Mouse (Mus musculus) C2C12 (cell line): Measurements from ENCODE around the gene Fermt2. TPM values are rescaled to one million over a fixed set of nuclear protein-coding genes. Genes with fewer than 3 reads are reported as not detected.

Source experiments
- H3K27me3 ChIP-seq: one replicate; pipeline ENCODE4 v1.6.1; 2011; ENCODE audit not compliant: control insufficient read depth, insufficient read depth, insufficient read length
- H3K36me3 ChIP-seq: one replicate; pipeline ENCODE4 v1.6.1; 2011; ENCODE audit not compliant: control insufficient read depth, insufficient read depth
- H3K4me3 ChIP-seq: one replicate; pipeline ENCODE4 v1.5.1; 2011; ENCODE audit warnings: mild to moderate bottlenecking, control low read depth; ENCODE audit not compliant: poor library complexity, insufficient read depth, severe bottlenecking
- H3K79me2 ChIP-seq: one replicate; pipeline ENCODE4 v1.6.1; 2011; ENCODE audit not compliant: control insufficient read depth, insufficient read depth
- H3K79me3 ChIP-seq: one replicate; pipeline ENCODE4 v1.6.1; 2011; ENCODE audit warnings: low read depth, control low read depth
- H3ac ChIP-seq: one replicate; pipeline ENCODE3; 2011; ENCODE audit warnings: low read depth; ENCODE audit not compliant: control insufficient read depth, insufficient read length
- CEBPB ChIP-seq: IDR thresholded peaks from one replicate; pipeline ENCODE4 v1.6.1; 2011; ENCODE audit warnings: low read depth, mild to moderate bottlenecking, control low read depth, moderate library complexity
- CTCF ChIP-seq: IDR thresholded peaks from one replicate; pipeline ENCODE4 v1.5.1; 2011; ENCODE audit not compliant: control insufficient read depth, insufficient read depth, insufficient read length
- FOSL1 ChIP-seq: IDR thresholded peaks from one replicate; pipeline ENCODE4 v1.8.0; 2011; ENCODE audit warnings: mild to moderate bottlenecking, low read length; ENCODE audit not compliant: poor library complexity, insufficient read depth, severe bottlenecking
- MAX ChIP-seq: IDR thresholded peaks from one replicate; pipeline ENCODE4 v1.6.1; 2011; ENCODE audit warnings: mild to moderate bottlenecking, control low read depth
- MYOD1 ChIP-seq: IDR thresholded peaks from one replicate; pipeline ENCODE4 v1.6.1; 2011; ENCODE audit warnings: low read depth; ENCODE audit not compliant: control insufficient read depth, insufficient read length
- MYOG ChIP-seq: IDR thresholded peaks from one replicate; pipeline ENCODE4 v1.6.1; 2011; ENCODE audit not compliant: control insufficient read depth, insufficient read length; ENCODE audit errors: extremely low read depth
- USF1 ChIP-seq: IDR thresholded peaks from one replicate; pipeline ENCODE4 v1.6.1; 2011; ENCODE audit warnings: low read depth, mild to moderate bottlenecking, control low read depth, moderate library complexity
- polyA plus RNA-seq: library from polyadenylated mRNA; unstranded; fragments of >200 nt; fragmentation: generic; extraction: Trizol; gene quantifications from one replicate; pipeline ENCODE4 v1.2.1, GENCODE M21; 2012; ENCODE audit warnings: missing spikeins

The Fermt2 gene
- polyA plus RNA-seq, 1 experiment = 40.9 TPM

- Histone ChIP-seq H3K79me2 (no peaks in the 10 kb centered on the region), H3K36me3 (no peaks in the 10 kb centered on the region), H3ac (no peak overlapping the region), H3K79me3 (no peaks in the 10 kb centered on the region), H3K4me3 (no peak overlapping the region), H3K27me3 (no peaks in the 10 kb centered on the region)
- TF ChIP-seq MAX (peak; percentile 11), CEBPB (no peak), FOSL1 (peak; percentile 45), USF1 (no peak), CTCF (no peak), MYOG (no peak), MYOD1 (no peak)
Measured at GRCm38 (mm10) chr14:45561681-45562080, 31.8 kb upstream of the Fermt2 start.

DNA sequence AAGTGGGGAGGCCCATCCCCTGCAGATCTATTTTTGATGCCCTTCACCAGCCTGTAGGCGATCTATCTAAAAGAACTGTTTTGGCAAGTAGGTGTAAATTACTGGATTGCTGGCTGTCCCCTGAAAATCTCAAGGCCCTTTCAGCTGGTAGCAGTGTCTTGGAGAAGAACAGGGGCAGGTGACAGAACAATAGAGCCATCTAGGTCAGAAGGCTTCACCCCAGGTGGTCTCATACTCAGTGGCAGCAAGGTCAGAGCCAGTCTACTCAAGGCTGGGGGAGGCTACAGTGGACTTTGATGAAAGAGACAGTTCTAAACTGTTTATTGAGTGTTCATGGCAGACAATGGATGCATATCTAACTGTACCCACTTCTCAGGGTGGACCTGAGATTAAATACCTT lies 29.1 kb upstream of the Fermt2 start:
- Histone ChIP-seq H3K79me2 (no peaks in the 10 kb centered on the region), H3K27me3 (no peaks in the 10 kb centered on the region), H3ac (no peak overlapping the region), H3K79me3 (no peaks in the 10 kb centered on the region), H3K4me3 (no peak overlapping the region), H3K36me3 (no peaks in the 10 kb centered on the region)
- TF ChIP-seq MAX = no peak
- no peak for TF ChIP-seq USF1

- Histone ChIP-seq H3K4me3 (no peak overlapping the region), H3K36me3 (no peaks in the 10 kb centered on the region), H3K79me3 (no peaks in the 10 kb centered on the region), H3ac (no peak overlapping the region), H3K27me3 (no peaks in the 10 kb centered on the region), H3K79me2 (no peaks in the 10 kb centered on the region)
- TF ChIP-seq USF1 (no peak), FOSL1 (no peak), MYOG (no peak), MAX (no peak), CEBPB (no peak)
Measured at GRCm38 (mm10) chr14:45554336-45554735, 24.4 kb upstream of the Fermt2 start.

DNA sequence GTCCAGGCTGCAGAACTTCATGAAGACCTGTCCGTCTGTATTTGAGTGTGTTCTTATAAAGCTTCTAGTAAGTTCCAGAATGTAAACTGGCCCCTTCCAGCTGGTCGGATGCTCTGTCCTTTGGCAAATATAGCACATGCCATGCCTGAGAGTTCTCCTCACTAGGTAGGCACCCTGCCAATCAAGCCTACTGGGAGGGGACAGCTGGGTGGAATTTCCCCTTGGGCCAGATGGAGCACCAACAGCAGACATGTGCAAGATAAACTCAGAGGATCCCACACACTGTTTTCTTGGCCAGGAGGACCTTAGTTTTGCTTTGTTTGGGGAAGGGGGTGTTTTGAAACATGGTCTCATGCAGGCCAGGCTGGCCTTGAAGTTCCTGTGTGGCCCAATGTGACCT lies 23.9 kb upstream of the Fermt2 start:
- H3K36me3 ChIP-seq = no peaks in the 10 kb centered on the region
- no peak for TF ChIP-seq CEBPB
- no peaks in the 10 kb centered on the region for H3K79me2 ChIP-seq
- H3ac ChIP-seq = no peak overlapping the region
- no peaks in the 10 kb centered on the region for H3K27me3 ChIP-seq
- H3K4me3 ChIP-seq = no peak overlapping the region
- H3K79me3 ChIP-seq = no peaks in the 10 kb centered on the region

DNA sequence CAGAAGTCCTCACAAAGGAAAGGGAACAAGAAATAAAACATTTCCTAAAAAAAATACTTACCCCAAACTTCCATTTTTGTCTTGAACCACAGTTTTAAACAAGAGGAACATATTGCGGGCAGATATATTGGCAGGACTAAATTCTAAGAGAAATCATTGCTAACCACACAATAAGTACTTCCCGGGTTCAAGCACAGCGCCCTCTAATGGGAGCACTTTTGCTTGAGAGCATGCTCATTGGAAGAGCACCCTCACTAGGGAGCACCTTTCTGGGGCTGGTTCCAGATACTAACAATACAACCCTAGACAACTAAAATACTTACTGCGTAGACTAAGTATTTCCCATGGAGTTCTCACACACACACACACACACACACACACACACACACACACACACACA lies 22.5 kb upstream of the Fermt2 start:
- H3K4me3 ChIP-seq = no peak overlapping the region

GRCm38 (mm10) chr14:45551121-45551768 lies 21.3 kb upstream of the Fermt2 start:
- TF ChIP-seq MYOD1 (no peak), USF1 (no peak), FOSL1 (no peak), MAX (no peak), CTCF (no peak)
- Histone ChIP-seq H3K27me3 (no peaks in the 10 kb centered on the region), H3K4me3 (no peak overlapping the region), H3ac (no peak overlapping the region), H3K36me3 (no peaks in the 10 kb centered on the region), H3K79me2 (no peaks in the 10 kb centered on the region), H3K79me3 (no peaks in the 10 kb centered on the region)

More for the DNA sequence above, 22.5 kb upstream of the Fermt2 start:
- H3K79me2 ChIP-seq = no peaks in the 10 kb centered on the region
- TF ChIP-seq MYOD1 (no peak), CEBPB (no peak), CTCF (no peak)
- no peaks in the 10 kb centered on the region for H3K79me3 ChIP-seq
- H3K27me3 ChIP-seq = no peaks in the 10 kb centered on the region
- H3K36me3 ChIP-seq = no peaks in the 10 kb centered on the region
- H3ac ChIP-seq = no peak overlapping the region
